Mouse (Mus musculus): ENCODE data around the gene Rab40c.

The Rab40c gene

GRCm38 (mm10) chr17:25837076-25837410 is 82.5 kb downstream of the Rab40c start, which contains the start of gene Rhbdl1:
Rhbdl1 (minus strand) TSS chr17:25837295.
- ChIA-PET POLR2A (interaction anchor here (0.6 to 2.6 kb wide), 30 partner anchors 7 to 433 kb away, joined by 3 to 11 read pairs (median 3); partner anchors contain the start of genes Jmjd8 (in 3 of the 4), Mcrip2 (in 3 of the 4), Wdr24 (in 2 of the 4) and Chtf18 (in 1 of the 4)), CTCF (interaction anchor here in 1 of 4 experiments (0.6 to 1.5 kb wide), 4 partner anchors 36 to 362 kb away, joined by 4 to 5 read pairs (median 4); no protein-coding TSS in a partner anchor)

GRCm38 (mm10) chr17:25836397-25837075 is 83.0 kb downstream of the Rab40c start:
- POLR2A ChIA-PET, result interaction anchor here (0.5 to 2.6 kb wide), 35 partner anchors 8 to 1494 kb away, joined by 3 to 11 read pairs (median 3); partner anchors contain the start of genes Jmjd8 (in 3 of the 4), Mcrip2 (in 3 of the 4), Wdr24 (in 2 of the 4) and AC134908.4 (in 1 of the 4)
- CTCF ChIA-PET, result interaction anchor here in 2 of 4 experiments (0.7 to 1.5 kb wide), 5 partner anchors 35 to 362 kb away, joined by 3 to 5 read pairs (median 4); no protein-coding TSS in a partner anchor

- POLR2A ChIA-PET, result interaction anchor here in 3 of 4 experiments (0.5 to 9.2 kb wide), 21 partner anchors 9 to 1493 kb away, joined by 3 to 114 read pairs (median 4); partner anchors contain the start of genes Mcrip2 (in 3 of the 3), Rhot2 (in 2 of the 3), AC134908.4 (in 1 of the 3) and Chtf18 (in 1 of the 3)
Measured at GRCm38 (mm10) chr17:25835816-25836215, 83.7 kb downstream of the Rab40c start.

GRCm38 (mm10) chr17:25835301-25835700 is 84.2 kb downstream of the Rab40c start:
- ChIA-PET CTCF (interaction anchor here in 1 of 4 experiments (1.2 kb wide), 1 partner anchor 34 kb away, joined by 3 read pairs; no protein-coding TSS in a partner anchor), POLR2A (interaction anchor here in 2 of 4 experiments (2.5 to 9.2 kb wide), 7 partner anchors 9 to 32 kb away, joined by 6 to 114 read pairs (median 44); partner anchors contain the start of genes Rhot2 (in 2 of the 2), Gm20683 (in 1 of the 2), Mcrip2 (in 1 of the 2) and Wdr24 (in 1 of the 2))

More at GRCm38 (mm10) chr17:25835816-25836215, 83.7 kb downstream of the Rab40c start:
- CTCF ChIA-PET, result interaction anchor here in 2 of 4 experiments (0.7 to 1.4 kb wide), 3 partner anchors 38 to 59 kb away, joined by 3 to 5 read pairs (median 4); no protein-coding TSS in a partner anchor

- CTCF ChIA-PET, result interaction anchor here in 1 of 4 experiments (1.2 to 1.4 kb wide), 2 partner anchors 34 to 111 kb away, joined by 3 read pairs; no protein-coding TSS in a partner anchor
- POLR2A ChIA-PET, result interaction anchor here in 2 of 4 experiments (0.7 to 9.2 kb wide), 16 partner anchors 10 to 398 kb away, joined by 3 to 114 read pairs (median 19); partner anchors contain the start of genes Mcrip2 (in 2 of the 2), Rhot2 (in 2 of the 2), Wdr24 (in 2 of the 2) and Gm20683 (in 1 of the 2)
Measured at GRCm38 (mm10) chr17:25834595-25835222, 84.8 kb downstream of the Rab40c start.

- POLR2A ChIA-PET, result interaction anchor here in 3 of 4 experiments (0.7 to 9.2 kb wide), 60 partner anchors 8 to 1098 kb away, joined by 3 to 114 read pairs (median 8); partner anchors contain the start of genes Mcrip2 (in 3 of the 3), Rhot2 (in 3 of the 3), Wdr24 (in 3 of the 3) and Wdr90 (in 3 of the 3)
Measured at GRCm38 (mm10) chr17:25833961-25834594, 85.4 kb downstream of the Rab40c start.

GRCm38 (mm10) chr17:25833291-25833663 is 86.2 kb downstream of the Rab40c start, which contains the start of gene Stub1:
Stub1 (minus strand) TSS chr17:25833404.
- POLR2A ChIA-PET, result interaction anchor here (0.5 to 9.2 kb wide), 128 partner anchors 8 to 1354 kb away, joined by 3 to 114 read pairs (median 5); partner anchors contain the start of genes Chtf18 (in 4 of the 4), Rpusd1 (in 4 of the 4), Gm20683 (in 3 of the 4) and Mcrip2 (in 3 of the 4)

More at GRCm38 (mm10) chr17:25833961-25834594, 85.4 kb downstream of the Rab40c start:
- CTCF ChIA-PET, result interaction anchor here in 3 of 4 experiments (1.0 to 2.1 kb wide), 7 partner anchors 10 to 266 kb away, joined by 3 to 7 read pairs (median 5); partner anchors contain the start of gene Rhot2 (in 2 of the 3)

GRCm38 (mm10) chr17:25832436-25833290 is 86.9 kb downstream of the Rab40c start:
- POLR2A ChIA-PET, result interaction anchor here (0.5 to 9.2 kb wide), 142 partner anchors 9 to 1354 kb away, joined by 3 to 114 read pairs (median 5); partner anchors contain the start of genes Chtf18 (in 4 of the 4), Rpusd1 (in 4 of the 4), Gm20683 (in 3 of the 4) and Mcrip2 (in 3 of the 4)
- CTCF ChIA-PET, result interaction anchor here (0.6 to 2.1 kb wide), 27 partner anchors 9 to 885 kb away, joined by 3 to 11 read pairs (median 4); partner anchors contain the start of genes Rhot2 (in 3 of the 4), Wdr24 (in 2 of the 4), Chtf18 (in 1 of the 4) and Fam234a (in 1 of the 4)

More at GRCm38 (mm10) chr17:25833291-25833663, 86.2 kb downstream of the Rab40c start, which contains the start of gene Stub1:
- CTCF ChIA-PET, result interaction anchor here (0.6 to 2.1 kb wide), 24 partner anchors 9 to 410 kb away, joined by 3 to 11 read pairs (median 4); partner anchors contain the start of genes Rhot2 (in 3 of the 4), Wdr24 (in 2 of the 4), Chtf18 (in 1 of the 4) and Fam234a (in 1 of the 4)

All from embryonic stem cell, embryonic (primary cell).